Mouse (Mus musculus) spleen, adult 2 months (tissue): ENCODE data around the gene App.

Source experiments
- CTCF ChIP-seq: fragments of 200-500 bp; IDR thresholded peaks from 2 replicates; pipeline ENCODE4 v1.5.1; 2011; ENCODE audit warnings: mild to moderate bottlenecking, inconsistent platforms; ENCODE audit not compliant: insufficient read depth, insufficient read length, insufficient replicate concordance; ENCODE audit errors: extremely low read depth
- POLR2A ChIP-seq: fragments of 200-500 bp; IDR thresholded peaks from 2 replicates; pipeline ENCODE4 v1.6.1; 2011; ENCODE audit warnings: low read depth, low read length, inconsistent platforms

- no peak for TF ChIP-seq CTCF
- TF ChIP-seq POLR2A = no peak
Measured at GRCm38 (mm10) chr16:85180710-85181109, 7.1 kb upstream of the App start.
